Mouse (Mus musculus) small intestine, adult 2 months (tissue): ENCODE measurements at regions not wholly inside any gene's neighbourhood (a gene's known extent, or its start where the extent isn't known, plus 50 kb on each side); places are given as distances from the start of the nearest gene placed in this dataset.

Experiments used
- CTCF ChIP-seq: fragments of 200-500 bp; IDR thresholded peaks from 2 replicates; pipeline ENCODE4 v1.5.1; 2012; ENCODE audit warnings: low read depth, mild to moderate bottlenecking, control low read depth, inconsistent platforms, low read length, moderate library complexity, mixed read lengths; ENCODE audit not compliant: insufficient replicate concordance, insufficient read length; ENCODE audit errors: extremely low read depth
- POLR2A ChIP-seq: fragments of 200-500 bp; IDR thresholded peaks from 2 replicates; pipeline ENCODE4 v1.6.1; 2012; ENCODE audit warnings: low read depth, mild to moderate bottlenecking, control low read depth, inconsistent platforms, low read length, moderate library complexity

- no peak for TF ChIP-seq CTCF
- TF ChIP-seq POLR2A, result no peak
These were observed 1162.5 kb upstream of the Adgrl2 start for GRCm38 (mm10) chr3:150152893-150153292.
